Comparison of ENCODE assay signal across 8 mouse cellular contexts in the genomic region with DNA sequence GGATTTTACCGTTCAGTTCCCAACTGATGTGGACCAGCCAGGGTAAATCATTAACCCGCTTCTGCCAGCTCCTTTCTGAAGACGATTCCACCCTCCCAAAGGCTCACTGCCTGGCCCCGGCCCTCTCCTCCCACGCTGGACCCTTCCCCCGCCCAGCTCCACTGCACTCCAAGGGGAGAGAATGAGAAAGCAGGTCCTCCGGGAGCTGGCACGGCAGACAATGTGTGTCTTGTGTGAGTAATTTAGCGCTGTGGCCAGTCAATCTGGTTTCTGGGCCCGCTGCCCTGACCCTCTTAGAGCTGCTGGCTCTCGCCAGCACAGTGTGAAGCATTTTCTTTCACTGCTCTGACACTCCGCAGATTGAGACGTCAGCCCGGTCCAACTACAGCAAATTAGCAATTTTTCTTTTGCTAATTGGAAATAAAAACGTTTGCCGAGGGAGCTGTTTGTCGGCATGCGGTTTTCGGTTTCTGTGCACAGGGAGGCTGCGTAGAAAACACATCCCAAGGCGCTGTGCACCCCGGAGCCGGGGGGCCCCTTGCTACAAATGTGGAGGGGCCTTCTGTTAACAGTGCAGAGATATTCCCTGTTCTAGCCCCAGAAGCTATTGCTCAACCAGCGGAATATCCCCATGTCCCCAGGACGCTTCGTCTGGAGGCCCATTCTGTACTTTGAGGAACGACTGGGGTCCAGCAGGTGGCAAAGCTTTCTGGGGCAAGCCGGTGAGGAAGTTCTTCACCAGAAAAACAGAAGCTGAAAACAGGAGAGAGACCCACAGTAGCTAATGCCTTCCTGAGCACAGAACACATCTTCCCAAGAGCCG.
A peak's percentile ranks its signal among the peaks of the same experiment; 100 is the strongest.
DNase-seq lines count a peak whose midpoint lies in the region; ATAC-seq and TF ChIP-seq lines count a peak whose summit lies in the region.

No protein-coding gene starts in this region.

- whole genome bisulfite sequencing in liver, adult 2 months = 37% methylated on average over 29 of the region's 29 CpGs

- H3K4me1 ChIP-seq in liver, adult 2 months (ENCODE audit: control insufficient read depth, insufficient read depth, low read length) = peaks cover 13% of the 10 kb centered on the region

- no peak for ATAC-seq in megakaryocyte-erythroid progenitor cell, adult 5-6 weeks (replicated peaks; ENCODE audit: low FRiP score, low TSS enrichment, poor library complexity, severe bottlenecking)

- H3K36me3 ChIP-seq in liver, adult 2 months (ENCODE audit: control insufficient read depth, insufficient read depth, low read length) = no peaks in the 10 kb centered on the region

- intact Hi-C loops in heart, postnatal 25 days (cut with DNase I) = loop anchor here (5.0 kb wide), 2 partner anchors 98 to 137 kb away; a partner anchor contains a TSS

- TF ChIP-seq CTCF in liver, adult 2 months (IDR thresholded peaks at IDR 0.05; ENCODE audit: low read depth, low read length) = no peak

- no peaks in the 10 kb centered on the region for H3K27me3 ChIP-seq in liver, adult 2 months (ENCODE audit: control insufficient read depth, insufficient read depth, low read length)

- H3K79me2 ChIP-seq in liver, adult 2 months (ENCODE audit: control insufficient read depth, insufficient read depth, low read length) = no peaks in the 10 kb centered on the region

- peak overlapping the region; percentile 26 for H3K4me3 ChIP-seq in liver, adult 2 months (ENCODE audit: insufficient read depth, low read depth, low read length)

- TF ChIP-seq POLR2A in liver, adult 2 months (IDR thresholded peaks at IDR 0.05; ENCODE audit: extremely low read depth, insufficient read depth, low read length) = no peak

- peak; percentile 64 for DNase-seq in urinary bladder, postnatal 14 days (ENCODE audit: low spot score)
- DNase-seq in urinary bladder, postnatal 25 days (ENCODE audit: low spot score) = no peak
- DNase-seq in frontal cortex, adult 2 months (ENCODE audit: extremely low spot score in 1 of 2, low spot score in 1 of 2) = peak; percentile 78 to 83
- peak; percentile 72 for DNase-seq in heart, postnatal 25 days (ENCODE audit: low spot score)
- peak; percentile 79 to 88 for DNase-seq in kidney, postnatal 4 days
- DNase-seq in liver, adult 2 months (ENCODE audit: extremely low read depth, low read depth, low spot score) = peak; percentile 63
- peak; percentile 70 for DNase-seq in neural tube, embryonic 10.5 days (ENCODE audit: extremely low spot score, low spot score)

- H3K27ac ChIP-seq in liver, adult 2 months (replicated peaks; ENCODE audit: insufficient read depth, low read depth, low read length) = no peak overlapping the region

- peak overlapping the region; percentile 15 for H3K9ac ChIP-seq in liver, adult 2 months (ENCODE audit: low read depth, low read length)
